Mouse (Mus musculus) liver, embryonic 11.5 days (tissue): Measurements from ENCODE around the gene Zfp326. TPM values are rescaled to one million over a fixed set of nuclear protein-coding genes. Genes with fewer than 3 reads are reported as not detected.

ENCODE experiments used
- ATAC-seq: fragments of 200-750 bp; cut with Nextera tagmentation; replicated peaks from 2 replicates; pipeline ENCODE4 v1.8.0; 2017; ENCODE audit warnings: moderate number of reproducible peaks, mild to moderate bottlenecking, moderate TSS enrichment, moderate library complexity; ENCODE audit not compliant: low FRiP score
- DNase-seq: peaks from one replicate; pipeline ENCODE4 v3.0.0-alpha.2; 2017; ENCODE audit warnings: low spot score
- H3K27ac ChIP-seq: fragments of 300-500 bp; sonication (generic); 2 replicates; pipeline ENCODE4 v1.5.1; 2014; ENCODE audit warnings: mild to moderate bottlenecking, low read depth, low read length, control low read depth
- H3K27me3 ChIP-seq: fragments of 300-500 bp; sonication (generic); replicated peaks from 2 replicates; pipeline ENCODE4 v1.6.1; 2014; ENCODE audit warnings: low read length, mixed read lengths; ENCODE audit not compliant: control insufficient read depth, insufficient read depth
- H3K36me3 ChIP-seq: fragments of 300-500 bp; sonication (generic); 2 replicates; pipeline ENCODE4 v1.6.1; 2014; ENCODE audit warnings: mild to moderate bottlenecking, low read length, moderate library complexity, mixed read lengths; ENCODE audit not compliant: control insufficient read depth, insufficient read depth
- H3K4me1 ChIP-seq: fragments of 300-500 bp; sonication (generic); replicated peaks from 2 replicates; pipeline ENCODE4 v1.6.1; 2014; ENCODE audit warnings: low read length, mixed read lengths; ENCODE audit not compliant: control insufficient read depth, insufficient read depth
- H3K4me2 ChIP-seq: fragments of 300-500 bp; sonication (generic); 2 replicates; pipeline ENCODE4 v1.6.1; 2014; ENCODE audit warnings: mild to moderate bottlenecking, control low read depth, moderate library complexity
- H3K4me3 ChIP-seq: fragments of 300-500 bp; sonication (generic); 2 replicates; pipeline ENCODE4 v1.5.1; 2014; ENCODE audit warnings: low read depth, low read length, control low read depth
- H3K9ac ChIP-seq: fragments of 300-500 bp; sonication (generic); 2 replicates; pipeline ENCODE4 v1.6.1; 2014; ENCODE audit warnings: low read depth, low read length, control low read depth
- H3K9me3 ChIP-seq: fragments of 300-500 bp; sonication (generic); 2 replicates; pipeline ENCODE4 v1.6.1; 2016; ENCODE audit warnings: low read length, inconsistent platforms, mixed read lengths; ENCODE audit not compliant: control insufficient read depth
- WGBS: fragments of 180-500 bp; shearing (Covaris S2); extraction: QIAGEN DNeasy Blood & Tissue Kit; methylation state at CpG from one replicate; pipeline ENCODE4 v1.1.7; 2014; 5-methylcytosine and 5-hydroxymethylcytosine counted together
- polyA plus RNA-seq: library from polyadenylated mRNA; unstranded; fragments of >200 nt; fragmentation: Nextera tagmentation; extraction: Ambion mirVana; gene quantifications from 2 replicates; pipeline ENCODE4 v1.2.1, GENCODE M21; 2014

Zfp326 gene
- polyA plus RNA-seq, 1 experiment from 2014 or later = 18.0 TPM

DNA sequence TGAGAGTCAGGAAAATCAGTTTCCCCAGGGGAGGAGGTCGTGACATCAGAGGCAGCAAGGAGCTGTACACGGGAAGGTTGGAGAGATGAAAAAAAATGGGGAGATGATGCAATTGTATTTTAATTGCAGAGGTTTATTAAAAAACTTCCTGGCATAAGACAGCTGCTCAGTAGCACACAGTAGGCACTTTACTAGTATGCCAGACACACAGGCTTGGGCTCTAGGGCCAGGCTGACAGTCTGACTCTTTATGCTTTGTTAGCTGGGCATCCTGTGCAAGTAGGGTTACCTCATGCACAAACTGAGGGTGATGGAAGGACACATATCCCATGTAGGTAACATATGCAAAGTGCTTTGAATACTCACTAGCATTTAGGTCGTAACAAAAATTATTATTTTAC lies 5.2 kb upstream of the Zfp326 start:
- Histone ChIP-seq H3K27me3 (no peaks in the 10 kb centered on the region), H3K9ac (no peak overlapping the region), H3K27ac (no peak overlapping the region), H3K36me3 (no peaks in the 10 kb centered on the region), H3K4me3 (no peak overlapping the region), H3K4me2 (no peak overlapping the region), H3K4me1 (peaks cover 11% of the 10 kb centered on the region), H3K9me3 (no peaks in the 10 kb centered on the region)
- DNase-seq (no peak), ATAC-seq (no peak)
- WGBS = 78% methylated on average over 3 of the region's 3 CpGs

DNA sequence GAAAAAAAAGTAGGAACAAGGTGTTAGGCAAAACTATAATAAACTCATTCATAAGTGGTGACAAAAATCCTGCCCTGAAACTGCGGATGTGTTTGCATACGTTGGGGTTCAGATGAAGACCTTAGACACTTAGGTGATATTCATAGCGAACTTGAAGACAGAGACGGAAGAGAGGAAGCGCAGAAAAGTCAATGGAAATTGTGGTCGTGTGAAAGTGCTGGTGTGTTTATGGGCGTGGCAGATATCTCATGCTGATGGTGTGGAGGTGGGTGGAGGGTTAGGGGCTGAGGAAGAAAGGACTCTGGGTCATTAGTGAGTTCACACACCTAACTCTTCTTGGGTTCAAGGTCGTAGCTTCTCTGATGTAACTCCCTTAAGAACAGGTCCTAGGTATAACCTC lies 4.2 kb upstream of the Zfp326 start:
- WGBS = 76% methylated on average over 8 of the region's 8 CpGs

GRCm38 (mm10) chr5:105872916-105873315 lies 3.4 kb upstream of the Zfp326 start:
- no peak for DNase-seq
- no peak overlapping the region for H3K27ac ChIP-seq
- 42% methylated on average over 7 of the region's 7 CpGs for WGBS
- no peak overlapping the region for H3K9ac ChIP-seq
- ATAC-seq = no peak
- no peak overlapping the region for H3K4me2 ChIP-seq
- H3K36me3 ChIP-seq = no peaks in the 10 kb centered on the region
- H3K9me3 ChIP-seq = no peaks in the 10 kb centered on the region
- peaks cover 11% of the 10 kb centered on the region for H3K4me1 ChIP-seq
- no peaks in the 10 kb centered on the region for H3K27me3 ChIP-seq
- no peak overlapping the region for H3K4me3 ChIP-seq

More for the DNA sequence above, 4.2 kb upstream of the Zfp326 start:
- H3K9ac ChIP-seq = no peak overlapping the region
- H3K9me3 ChIP-seq = no peaks in the 10 kb centered on the region
- H3K36me3 ChIP-seq = no peaks in the 10 kb centered on the region
- ATAC-seq (no peak), DNase-seq (no peak)
- H3K4me3 ChIP-seq = no peak overlapping the region
- no peak overlapping the region for H3K27ac ChIP-seq
- H3K27me3 ChIP-seq = no peaks in the 10 kb centered on the region
- H3K4me2 ChIP-seq = no peak overlapping the region
- peaks cover 11% of the 10 kb centered on the region for H3K4me1 ChIP-seq

GRCm38 (mm10) chr5:105873774-105874173 lies 2.6 kb upstream of the Zfp326 start:
- Histone ChIP-seq H3K9ac (no peak overlapping the region), H3K27ac (no peak overlapping the region), H3K27me3 (no peaks in the 10 kb centered on the region), H3K9me3 (no peaks in the 10 kb centered on the region), H3K36me3 (no peaks in the 10 kb centered on the region), H3K4me3 (no peak overlapping the region), H3K4me2 (no peak overlapping the region), H3K4me1 (peaks cover 17% of the 10 kb centered on the region)
- 69% methylated on average over 3 of the region's 3 CpGs for WGBS
- ATAC-seq (no peak), DNase-seq (no peak)

DNA sequence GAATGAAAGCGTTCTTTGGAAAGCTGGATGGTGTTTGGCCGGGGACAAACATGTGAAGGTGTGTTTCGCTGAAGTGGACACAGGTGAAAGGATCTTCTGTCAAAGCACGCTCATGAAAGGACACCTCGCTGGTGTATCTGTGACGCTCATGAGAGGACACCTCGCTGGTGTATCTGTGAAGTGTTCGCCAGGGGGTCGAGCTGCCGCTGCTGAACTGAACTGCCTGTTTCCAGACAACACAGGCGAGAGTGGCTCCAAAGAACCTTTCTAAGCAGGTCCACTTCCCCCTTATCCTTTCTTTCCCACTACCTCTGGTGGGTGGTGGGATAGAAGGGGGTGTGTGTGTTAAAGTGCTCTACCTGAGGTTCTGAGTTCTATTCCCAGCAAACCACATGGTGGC lies 1.9 kb upstream of the Zfp326 start:
- Histone ChIP-seq H3K36me3 (no peaks in the 10 kb centered on the region), H3K9ac (no peak overlapping the region), H3K27me3 (no peaks in the 10 kb centered on the region), H3K27ac (no peak overlapping the region), H3K9me3 (no peaks in the 10 kb centered on the region), H3K4me1 (peaks cover 17% of the 10 kb centered on the region), H3K4me2 (no peak overlapping the region), H3K4me3 (no peak overlapping the region)
- ATAC-seq (no peak), DNase-seq (no peak)
- WGBS = 92% methylated on average over 11 of the region's 11 CpGs

GRCm38 (mm10) chr5:105876925-105877774 lies 785 bp downstream of the Zfp326 start:
- no peaks in the 10 kb centered on the region for H3K27me3 ChIP-seq
- H3K27ac ChIP-seq = peak overlapping the region; percentile 80
- H3K4me2 ChIP-seq = peak overlapping the region; percentile 91
- 1% methylated on average over 46 of the region's 46 CpGs for WGBS
- peaks cover 17% of the 10 kb centered on the region for H3K4me1 ChIP-seq
- H3K9ac ChIP-seq = peak overlapping the region; percentile 96
- peak overlapping the region; percentile 99 for H3K4me3 ChIP-seq
- no peaks in the 10 kb centered on the region for H3K9me3 ChIP-seq
- H3K36me3 ChIP-seq = no peaks in the 10 kb centered on the region
- DNase-seq (peak; percentile 56), ATAC-seq (no peak)

DNA sequence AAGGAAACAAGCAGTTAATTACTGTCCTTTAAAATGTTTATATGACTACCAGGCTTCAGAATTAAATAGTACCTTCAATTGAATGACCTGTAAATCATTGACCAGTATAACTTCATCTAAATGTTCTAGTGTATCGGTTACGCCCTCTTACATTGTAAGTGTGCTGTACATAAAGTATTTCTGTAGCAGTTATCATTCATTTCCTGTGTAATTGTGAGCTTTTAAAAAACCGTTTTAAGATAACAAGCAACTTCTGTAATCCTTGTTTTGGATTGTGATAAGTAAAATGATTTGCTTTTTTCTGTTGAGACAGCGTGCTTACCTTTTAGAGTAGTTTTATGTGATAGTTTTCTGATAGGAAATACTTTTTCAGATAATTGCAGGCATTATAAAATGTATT lies 11.0 kb downstream of the Zfp326 start:
- H3K9me3 ChIP-seq = no peaks in the 10 kb centered on the region
- peaks cover 10% of the 10 kb centered on the region; the same call in 1 of the 2 replicates for H3K36me3 ChIP-seq
- DNase-seq = no peak
- H3K4me3 ChIP-seq = no peak overlapping the region
- H3K4me1 ChIP-seq = 0 out of 2 replicates have a peak, but pooled peaks cover 3% of the 10 kb centered on the region
- H3K27me3 ChIP-seq = no peaks in the 10 kb centered on the region
- H3K4me2 ChIP-seq = no peak overlapping the region
- no peak overlapping the region for H3K27ac ChIP-seq
- H3K9ac ChIP-seq = no peak overlapping the region
- no peak for ATAC-seq
- 79% methylated on average over 4 of the region's 4 CpGs for WGBS

DNA sequence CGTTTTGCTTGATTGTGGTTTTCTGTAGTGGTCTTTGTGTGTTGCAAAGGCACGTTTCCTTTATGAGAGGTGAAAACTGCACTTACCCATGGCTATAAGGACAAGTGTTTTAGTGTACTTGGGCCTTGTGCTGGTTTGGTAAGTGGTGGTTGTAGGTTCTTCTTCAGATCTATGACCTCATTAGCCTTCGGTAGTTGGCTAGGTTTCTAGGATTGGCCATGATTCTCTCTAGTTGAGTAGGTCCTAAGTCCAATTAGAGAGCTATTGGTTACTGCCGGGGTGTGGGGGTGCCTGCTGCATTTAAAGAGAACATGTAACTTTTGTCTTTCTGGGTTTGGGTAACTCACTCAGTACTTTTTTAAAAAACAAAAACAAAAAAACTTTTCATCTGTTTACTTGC lies 21.8 kb downstream of the Zfp326 start:
- Histone ChIP-seq H3K4me2 (no peak overlapping the region), H3K27me3 (no peaks in the 10 kb centered on the region), H3K4me3 (no peak overlapping the region), H3K9me3 (no peaks in the 10 kb centered on the region), H3K4me1 (no peaks in the 10 kb centered on the region), H3K36me3 (peaks cover 24% of the 10 kb centered on the region), H3K27ac (no peak overlapping the region), H3K9ac (no peak overlapping the region)
- WGBS = 91% methylated on average over 4 of the region's 4 CpGs
- ATAC-seq (no peak), DNase-seq (no peak)

- Histone ChIP-seq H3K4me3 (no peak overlapping the region), H3K9ac (no peak overlapping the region), H3K4me2 (no peak overlapping the region), H3K4me1 (no peaks in the 10 kb centered on the region), H3K27ac (no peak overlapping the region), H3K27me3 (no peaks in the 10 kb centered on the region), H3K9me3 (no peaks in the 10 kb centered on the region), H3K36me3 (peaks cover 16% of the 10 kb centered on the region)
- 88% methylated on average over 5 of the region's 5 CpGs for WGBS
- DNase-seq = no peak
- no peak for ATAC-seq
Measured at GRCm38 (mm10) chr5:105909209-105909608, 32.8 kb downstream of the Zfp326 start.
